Mouse (Mus musculus): ENCODE measurements around the gene Dcpp3. TPM values are rescaled to one million over a fixed set of nuclear protein-coding genes. Genes with fewer than 3 reads are reported as not detected.
"Not testable (repeated sequence)": the region's sequence is repeated elsewhere in the genome, so short reads cannot be mapped to it uniquely, and the experiment has no call there.

Dcpp3 gene
- polyA plus RNA-seq, 1 experiment from 2014 or later: 2.0 TPM

- H3K36me3 ChIP-seq (ENCODE audit: control insufficient read depth, insufficient read depth, low read length): no peaks in the 10 kb centered on the region
- no peak overlapping the region for H3K27ac ChIP-seq (ENCODE audit: low read length)
- no peaks in the 10 kb centered on the region for H3K9me3 ChIP-seq (ENCODE audit: control insufficient read depth, low read length)
- ATAC-seq (ENCODE audit: low read depth): peak; percentile 31
- H3K4me3 ChIP-seq (ENCODE audit: low read length): no peak overlapping the region
- H3K4me1 ChIP-seq (replicated peaks; ENCODE audit: control insufficient read depth, insufficient read depth, low read length): no peaks in the 10 kb centered on the region
- H3K4me2 ChIP-seq (ENCODE audit: low read depth, low read length): no peak overlapping the region
- no peaks in the 10 kb centered on the region for H3K27me3 ChIP-seq (ENCODE audit: control insufficient read depth, insufficient read depth, low read depth, low read length)
- H3K9ac ChIP-seq (ENCODE audit: low read length): no peak overlapping the region
- 50% methylated on average over 5 of the region's 5 CpGs for WGBS
These were observed 13.9 kb downstream of the Dcpp3 start for GRCm38 (mm10) chr17:23931157-23931556.

- H3K9ac ChIP-seq (ENCODE audit: low read length): no peak within 1 kb of the TSS
- H3K36me3 ChIP-seq (ENCODE audit: control insufficient read depth, insufficient read depth, low read length): no peaks in the 10 kb centered on the region
- no peaks in the 10 kb centered on the region for H3K4me1 ChIP-seq (replicated peaks; ENCODE audit: control insufficient read depth, insufficient read depth, low read length)
- H3K27me3 ChIP-seq (ENCODE audit: control insufficient read depth, insufficient read depth, low read depth, low read length): no peaks in the 10 kb centered on the region
- H3K27ac ChIP-seq (ENCODE audit: low read length): no peak within 1 kb of the TSS
- no peak for ATAC-seq (ENCODE audit: low read depth)
- H3K4me2 ChIP-seq (ENCODE audit: low read depth, low read length): no peak within 1 kb of the TSS
- H3K4me3 ChIP-seq (ENCODE audit: low read length): no peak within 1 kb of the TSS
- no peaks in the 10 kb centered on the region for H3K9me3 ChIP-seq (ENCODE audit: control insufficient read depth, low read length)
These were observed 24.1 kb downstream of the Dcpp3 start, which contains the start of gene Sbp for GRCm38 (mm10) chr17:23941372-23941771. Gene Sbp (plus strand): TSS chr17:23941672.

GRCm38 (mm10) chr17:23947486-23947885, 30.2 kb downstream of the Dcpp3 start:
- WGBS: 72% methylated on average over 4 of the region's 4 CpGs
- ATAC-seq (ENCODE audit: low read depth): not testable (repeated sequence)

GRCm38 (mm10) chr17:23949068-23949467, 31.8 kb downstream of the Dcpp3 start:
- no peaks in the 10 kb centered on the region for H3K4me1 ChIP-seq (replicated peaks; ENCODE audit: control insufficient read depth, insufficient read depth, low read length)
- no peak overlapping the region for H3K4me2 ChIP-seq (ENCODE audit: low read depth, low read length)
- 70% methylated on average over 2 of the region's 2 CpGs for WGBS

More at GRCm38 (mm10) chr17:23947486-23947885, 30.2 kb downstream of the Dcpp3 start:
- H3K4me3 ChIP-seq (ENCODE audit: low read length); H3K4me1 ChIP-seq (replicated peaks; ENCODE audit: control insufficient read depth, insufficient read depth, low read length); H3K36me3 ChIP-seq (ENCODE audit: control insufficient read depth, insufficient read depth, low read length); H3K9ac ChIP-seq (ENCODE audit: low read length); H3K4me2 ChIP-seq (ENCODE audit: low read depth, low read length); H3K9me3 ChIP-seq (ENCODE audit: control insufficient read depth, low read length); H3K27me3 ChIP-seq (ENCODE audit: control insufficient read depth, insufficient read depth, low read depth, low read length); H3K27ac ChIP-seq (ENCODE audit: low read length): not testable (repeated sequence)

GRCm38 (mm10) chr17:23950828-23951227, 33.6 kb downstream of the Dcpp3 start:
- 66% methylated on average over 4 of the region's 4 CpGs for WGBS
- H3K27ac ChIP-seq (ENCODE audit: low read length); H3K4me2 ChIP-seq (ENCODE audit: low read depth, low read length); H3K9me3 ChIP-seq (ENCODE audit: control insufficient read depth, low read length); H3K27me3 ChIP-seq (ENCODE audit: control insufficient read depth, insufficient read depth, low read depth, low read length); H3K9ac ChIP-seq (ENCODE audit: low read length); H3K36me3 ChIP-seq (ENCODE audit: control insufficient read depth, insufficient read depth, low read length); H3K4me3 ChIP-seq (ENCODE audit: low read length); H3K4me1 ChIP-seq (replicated peaks; ENCODE audit: control insufficient read depth, insufficient read depth, low read length); ATAC-seq (ENCODE audit: low read depth): not testable (repeated sequence)

More at GRCm38 (mm10) chr17:23949068-23949467, 31.8 kb downstream of the Dcpp3 start:
- Histone ChIP-seq H3K9ac (ENCODE audit: low read length) (no peak overlapping the region), H3K36me3 (ENCODE audit: control insufficient read depth, insufficient read depth, low read length) (no peaks in the 10 kb centered on the region), H3K27me3 (ENCODE audit: control insufficient read depth, insufficient read depth, low read depth, low read length) (no peaks in the 10 kb centered on the region), H3K9me3 (ENCODE audit: control insufficient read depth, low read length) (no peaks in the 10 kb centered on the region), H3K27ac (ENCODE audit: low read length) (no peak overlapping the region), H3K4me3 (ENCODE audit: low read length) (no peak overlapping the region)
- ATAC-seq (ENCODE audit: low read depth): no peak

GRCm38 (mm10) chr17:23955174-23955573, 37.9 kb downstream of the Dcpp3 start, which contains the start of gene Sbpl:
Gene Sbpl (minus strand): TSS chr17:23955274.
- H3K27me3 ChIP-seq (ENCODE audit: control insufficient read depth, insufficient read depth, low read depth, low read length): peaks cover 2% of the 10 kb centered on the region; the same call in 1 of the 2 replicates
- H3K9me3 ChIP-seq (ENCODE audit: control insufficient read depth, low read length): no peaks in the 10 kb centered on the region
- H3K4me2 ChIP-seq (ENCODE audit: low read depth, low read length): no peak within 1 kb of the TSS
- no peaks in the 10 kb centered on the region for H3K4me1 ChIP-seq (replicated peaks; ENCODE audit: control insufficient read depth, insufficient read depth, low read length)
- no peak for ATAC-seq (ENCODE audit: low read depth)
- H3K9ac ChIP-seq (ENCODE audit: low read length): no peak within 1 kb of the TSS
- H3K36me3 ChIP-seq (ENCODE audit: control insufficient read depth, insufficient read depth, low read length): no peaks in the 10 kb centered on the region
- no peak within 1 kb of the TSS for H3K4me3 ChIP-seq (ENCODE audit: low read length)
- no peak within 1 kb of the TSS for H3K27ac ChIP-seq (ENCODE audit: low read length)
- 75% methylated on average over 5 of the region's 5 CpGs for WGBS

- WGBS: 35% methylated on average over 3 of the region's 3 CpGs
- Histone ChIP-seq H3K4me3 (ENCODE audit: low read length) (no peak overlapping the region), H3K27me3 (ENCODE audit: control insufficient read depth, insufficient read depth, low read depth, low read length) (peaks cover under 1% of the 10 kb centered on the region; the same call in 1 of the 2 replicates), H3K27ac (ENCODE audit: low read length) (no peak overlapping the region), H3K4me2 (ENCODE audit: low read depth, low read length) (no peak overlapping the region), H3K4me1 (replicated peaks; ENCODE audit: control insufficient read depth, insufficient read depth, low read length) (no peaks in the 10 kb centered on the region), H3K9ac (ENCODE audit: low read length) (peak overlapping the region; percentile 42; the same call in 1 of the 2 replicates), H3K36me3 (ENCODE audit: control insufficient read depth, insufficient read depth, low read length) (no peaks in the 10 kb centered on the region), H3K9me3 (ENCODE audit: control insufficient read depth, low read length) (no peaks in the 10 kb centered on the region)
- ATAC-seq (ENCODE audit: low read depth): peak; percentile 96
These were observed 43.0 kb downstream of the Dcpp3 start for GRCm38 (mm10) chr17:23960084-23960738.

GRCm38 (mm10) chr17:23961573-23962122, 44.4 kb downstream of the Dcpp3 start:
- Histone ChIP-seq H3K27me3 (ENCODE audit: control insufficient read depth, insufficient read depth, low read depth, low read length) (no peaks in the 10 kb centered on the region), H3K4me2 (ENCODE audit: low read depth, low read length) (no peak overlapping the region), H3K9ac (ENCODE audit: low read length) (no peak overlapping the region), H3K36me3 (ENCODE audit: control insufficient read depth, insufficient read depth, low read length) (no peaks in the 10 kb centered on the region), H3K4me3 (ENCODE audit: low read length) (no peak overlapping the region), H3K27ac (ENCODE audit: low read length) (no peak overlapping the region), H3K9me3 (ENCODE audit: control insufficient read depth, low read length) (no peaks in the 10 kb centered on the region), H3K4me1 (replicated peaks; ENCODE audit: control insufficient read depth, insufficient read depth, low read length) (no peaks in the 10 kb centered on the region)
- ATAC-seq (ENCODE audit: low read depth): no peak
- WGBS: 70% methylated on average over 4 of the region's 4 CpGs

GRCm38 (mm10) chr17:23965805-23966425, 48.7 kb downstream of the Dcpp3 start:
- Histone ChIP-seq H3K4me2 (ENCODE audit: low read depth, low read length) (no peak overlapping the region), H3K27me3 (ENCODE audit: control insufficient read depth, insufficient read depth, low read depth, low read length) (no peaks in the 10 kb centered on the region), H3K9ac (ENCODE audit: low read length) (no peak overlapping the region), H3K4me1 (replicated peaks; ENCODE audit: control insufficient read depth, insufficient read depth, low read length) (no peaks in the 10 kb centered on the region), H3K27ac (ENCODE audit: low read length) (no peak overlapping the region), H3K36me3 (ENCODE audit: control insufficient read depth, insufficient read depth, low read length) (no peaks in the 10 kb centered on the region), H3K4me3 (ENCODE audit: low read length) (no peak overlapping the region), H3K9me3 (ENCODE audit: control insufficient read depth, low read length) (no peaks in the 10 kb centered on the region)
- 39% methylated on average over 6 of the region's 6 CpGs for WGBS
- 0 out of 2 replicates have a peak, but pooled peaks have one; percentile 17 for ATAC-seq (ENCODE audit: low read depth)
